Mouse (Mus musculus) intestine, embryonic 14.5 days (tissue): Measurements from ENCODE around the gene Plk4. TPM values are rescaled to one million over a fixed set of nuclear protein-coding genes. Genes with fewer than 3 reads are reported as not detected.

ENCODE experiments used
- ATAC-seq: fragments of 200-750 bp; cut with Nextera tagmentation; replicated peaks from 2 replicates; pipeline ENCODE4 v1.8.0; 2017; ENCODE audit warnings: low read depth, moderate number of reproducible peaks, moderate TSS enrichment, moderate library complexity; ENCODE audit not compliant: low FRiP score, low TSS enrichment
- DNase-seq: peaks from one replicate; pipeline ENCODE4 v3.0.0-alpha.2; 2018; ENCODE audit warnings: low spot score
- H3K27ac ChIP-seq: fragments of 300-500 bp; sonication (generic); 2 replicates; pipeline ENCODE4 v1.5.1; 2014; ENCODE audit warnings: low read depth, mild to moderate bottlenecking, control low read depth
- H3K27me3 ChIP-seq: fragments of 300-500 bp; sonication (generic); replicated peaks from 2 replicates; pipeline ENCODE4 v1.6.1; 2014; ENCODE audit warnings: low read length, control low read depth; ENCODE audit not compliant: control insufficient read depth, insufficient read depth
- H3K36me3 ChIP-seq: fragments of 300-500 bp; sonication (generic); 2 replicates; pipeline ENCODE4 v1.6.1; 2014; ENCODE audit warnings: low read length, control low read depth; ENCODE audit not compliant: control insufficient read depth, insufficient read depth
- H3K4me1 ChIP-seq: fragments of 300-500 bp; sonication (generic); replicated peaks from 2 replicates; pipeline ENCODE4 v1.6.1; 2014; ENCODE audit warnings: low read length, control low read depth, mixed read lengths; ENCODE audit not compliant: control insufficient read depth, insufficient read depth
- H3K4me2 ChIP-seq: fragments of 300-500 bp; sonication (generic); 2 replicates; pipeline ENCODE4 v1.6.1; 2014; ENCODE audit warnings: low read length
- H3K4me3 ChIP-seq: fragments of 300-500 bp; sonication (generic); 2 replicates; pipeline ENCODE4 v1.5.1; 2014; ENCODE audit warnings: low read depth, low read length, control low read depth, mixed read lengths
- H3K9ac ChIP-seq: fragments of 300-500 bp; sonication (generic); 2 replicates; pipeline ENCODE4 v1.6.1; 2014; ENCODE audit warnings: mild to moderate bottlenecking, low read length
- H3K9me3 ChIP-seq: fragments of 300-500 bp; sonication (generic); 2 replicates; pipeline ENCODE4 v1.6.1; 2016; ENCODE audit warnings: low read length, control low read depth; ENCODE audit not compliant: control insufficient read depth
- WGBS: fragments of 180-500 bp; shearing (Covaris S2); extraction: QIAGEN DNeasy Blood & Tissue Kit; methylation state at CpG from one replicate; pipeline ENCODE4 v1.1.7; 2014; 5-methylcytosine and 5-hydroxymethylcytosine counted together
- polyA plus RNA-seq: library from polyadenylated mRNA; unstranded; fragments of >200 nt; fragmentation: Nextera tagmentation; extraction: Ambion mirVana; gene quantifications from 2 replicates; pipeline ENCODE4 v1.2.1, GENCODE M21; 2014

Gene Plk4
- polyA plus RNA-seq, result 51.4 and 57.5 TPM in 2 replicates

- H3K4me1 ChIP-seq, result peaks cover 7% of the 10 kb centered on the region
- H3K9me3 ChIP-seq, result no peaks in the 10 kb centered on the region
- DNase-seq (peak; percentile 96), ATAC-seq (peak; percentile 96)
- peak within 1 kb of the TSS; percentile 55 for H3K4me3 ChIP-seq
- peak within 1 kb of the TSS; percentile 58 for H3K4me2 ChIP-seq
- H3K27ac ChIP-seq, result peak within 1 kb of the TSS; percentile 57; the same call in 1 of the 2 replicates
- peaks cover 18% of the 10 kb centered on the region; the same call in 1 of the 2 replicates for H3K36me3 ChIP-seq
- peak within 1 kb of the TSS; percentile 66 for H3K9ac ChIP-seq
- WGBS, result 3% methylated on average over 66 of the region's 66 CpGs
- H3K27me3 ChIP-seq, result no peaks in the 10 kb centered on the region
Observed at GRCm38 (mm10) chr3:40799530-40800372, at the start of gene Plk4. Plk4 (plus strand) TSS chr3:40800019.

GRCm38 (mm10) chr3:40760746-40761145, 39.1 kb upstream of the Plk4 start:
- no peak overlapping the region for H3K9ac ChIP-seq
- DNase-seq, result no peak

DNA sequence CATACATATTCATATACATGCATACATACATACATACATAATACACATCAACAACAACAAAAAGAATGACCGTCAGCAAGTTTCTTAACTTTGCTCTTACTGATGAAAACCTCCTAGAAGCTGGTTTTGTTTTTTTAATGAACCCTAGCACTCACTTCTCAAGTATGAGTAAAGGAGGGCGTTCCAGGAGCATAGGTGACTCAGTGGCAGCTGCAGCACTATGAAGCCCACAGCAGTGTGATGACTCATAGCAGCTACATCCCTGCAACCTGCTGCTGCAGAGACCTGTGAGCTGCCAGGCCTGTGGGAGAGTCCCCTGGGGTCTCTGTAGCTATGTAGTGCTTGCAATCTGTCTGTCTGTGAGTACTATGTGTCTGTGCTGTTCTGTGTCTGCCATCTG, 38.5 kb upstream of the Plk4 start:
- Histone ChIP-seq H3K4me1 (no peaks in the 10 kb centered on the region), H3K27me3 (no peaks in the 10 kb centered on the region), H3K9ac (no peak overlapping the region), H3K36me3 (no peaks in the 10 kb centered on the region), H3K9me3 (no peaks in the 10 kb centered on the region), H3K27ac (no peak overlapping the region), H3K4me2 (no peak overlapping the region), H3K4me3 (no peak overlapping the region)
- 83% methylated on average over 2 of the region's 2 CpGs for WGBS
- ATAC-seq, result no peak
- DNase-seq, result no peak

More at GRCm38 (mm10) chr3:40760746-40761145, 39.1 kb upstream of the Plk4 start:
- Histone ChIP-seq H3K27me3 (no peaks in the 10 kb centered on the region), H3K27ac (no peak overlapping the region), H3K9me3 (no peaks in the 10 kb centered on the region), H3K4me1 (no peaks in the 10 kb centered on the region), H3K4me2 (no peak overlapping the region), H3K36me3 (no peaks in the 10 kb centered on the region), H3K4me3 (no peak overlapping the region)
- no peak for ATAC-seq
- whole genome bisulfite sequencing, result 85% methylated on average over 3 of the region's 3 CpGs

DNA sequence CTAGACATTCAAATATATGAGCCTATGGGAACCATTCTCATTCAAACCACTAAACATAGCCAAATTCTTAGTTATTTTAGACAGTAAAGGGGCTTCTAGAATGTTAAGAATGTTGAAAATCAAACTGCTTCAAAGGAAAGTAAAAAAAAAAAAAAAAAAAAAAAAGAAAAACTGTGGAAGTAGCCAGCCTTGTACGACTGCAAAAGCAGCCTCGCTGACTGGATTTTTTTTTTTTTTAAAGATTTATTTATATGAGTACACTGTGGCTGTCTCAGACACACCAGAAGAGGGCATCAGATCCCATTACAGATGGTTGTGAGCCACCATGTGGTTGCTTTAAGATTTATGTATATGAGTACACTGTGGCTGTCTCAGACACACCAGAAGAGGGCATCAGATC, 6.0 kb upstream of the Plk4 start:
- no peaks in the 10 kb centered on the region for H3K4me1 ChIP-seq
- no peak for DNase-seq
- no peak overlapping the region for H3K9ac ChIP-seq
- H3K27ac ChIP-seq, result no peak overlapping the region
- no peaks in the 10 kb centered on the region for H3K9me3 ChIP-seq
- no peaks in the 10 kb centered on the region for H3K27me3 ChIP-seq
- H3K4me3 ChIP-seq, result no peak overlapping the region
- no peak for ATAC-seq
- no peak overlapping the region for H3K4me2 ChIP-seq
- no peaks in the 10 kb centered on the region for H3K36me3 ChIP-seq
- WGBS, result 73% methylated on average over 2 of the region's 2 CpGs

GRCm38 (mm10) chr3:40798054-40798453, 1.8 kb upstream of the Plk4 start:
- peaks cover 12% of the 10 kb centered on the region; the same call in 1 of the 2 replicates for H3K36me3 ChIP-seq
- WGBS, result 64% methylated on average over 1 of the region's 1 CpGs
- no peak overlapping the region for H3K4me3 ChIP-seq
- H3K9me3 ChIP-seq, result no peaks in the 10 kb centered on the region
- no peak for DNase-seq
- H3K27me3 ChIP-seq, result no peaks in the 10 kb centered on the region
- no peak overlapping the region for H3K9ac ChIP-seq
- no peak overlapping the region for H3K27ac ChIP-seq
- H3K4me2 ChIP-seq, result no peak overlapping the region
- peaks cover 7% of the 10 kb centered on the region for H3K4me1 ChIP-seq
- no peak for ATAC-seq

- H3K9ac ChIP-seq, result no peak overlapping the region
- WGBS, result 42% methylated on average over 7 of the region's 7 CpGs
- no peak for ATAC-seq
- H3K4me2 ChIP-seq, result no peak overlapping the region
- H3K27me3 ChIP-seq, result no peaks in the 10 kb centered on the region
- H3K9me3 ChIP-seq, result no peaks in the 10 kb centered on the region
- peak; percentile 59 for DNase-seq
- H3K4me3 ChIP-seq, result no peak overlapping the region
- H3K27ac ChIP-seq, result no peak overlapping the region
- H3K36me3 ChIP-seq, result peaks cover 12% of the 10 kb centered on the region; the same call in 1 of the 2 replicates
- peaks cover 7% of the 10 kb centered on the region for H3K4me1 ChIP-seq
Observed at GRCm38 (mm10) chr3:40798500-40798899, 1.3 kb upstream of the Plk4 start.

DNA sequence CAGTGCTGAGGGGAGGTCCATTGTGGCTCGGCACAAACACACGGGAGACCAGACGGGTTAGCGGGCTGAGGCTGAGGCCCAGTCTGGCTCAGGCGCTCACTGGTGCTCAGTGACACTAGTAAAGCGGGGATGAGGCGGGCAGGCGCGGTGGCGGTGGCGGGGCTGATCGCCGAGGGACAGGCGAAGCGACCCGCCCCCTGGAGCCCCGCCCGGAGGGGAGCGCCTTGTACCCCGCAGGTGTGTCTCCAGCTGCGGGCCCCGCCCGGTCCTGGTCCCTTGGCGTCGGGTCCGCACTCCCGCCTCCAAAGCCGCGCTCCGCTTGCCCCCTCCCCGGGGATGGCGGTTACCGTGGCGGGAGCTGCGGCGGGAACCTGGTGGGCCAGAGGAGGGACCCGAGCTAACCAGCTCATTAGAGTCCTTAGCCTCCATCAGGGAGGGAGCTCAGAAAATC, 579 bp downstream of the Plk4 start:
- Histone ChIP-seq H3K27ac (peak overlapping the region; percentile 57; the same call in 1 of the 2 replicates), H3K4me2 (peak overlapping the region; percentile 58), H3K9ac (peak overlapping the region; percentile 66), H3K4me3 (peak overlapping the region; percentile 55), H3K4me1 (peaks cover 7% of the 10 kb centered on the region), H3K36me3 (peaks cover 25% of the 10 kb centered on the region), H3K27me3 (no peaks in the 10 kb centered on the region), H3K9me3 (no peaks in the 10 kb centered on the region)
- no peak for DNase-seq
- 0% methylated on average over 32 of the region's 37 CpGs for WGBS
- peak; percentile 85 for ATAC-seq

GRCm38 (mm10) chr3:40806871-40807270, 7.1 kb downstream of the Plk4 start:
- peaks cover 69% of the 10 kb centered on the region for H3K36me3 ChIP-seq
- no peak overlapping the region for H3K4me3 ChIP-seq
- 60% methylated on average over 2 of the region's 2 CpGs for WGBS
- H3K9me3 ChIP-seq, result no peaks in the 10 kb centered on the region
- H3K27ac ChIP-seq, result no peak overlapping the region
- no peaks in the 10 kb centered on the region for H3K27me3 ChIP-seq
- no peak overlapping the region for H3K4me2 ChIP-seq
- no peaks in the 10 kb centered on the region for H3K4me1 ChIP-seq
- no peak overlapping the region for H3K9ac ChIP-seq
- ATAC-seq (no peak), DNase-seq (no peak)
